Mouse (Mus musculus): Measurements from ENCODE around the gene Cmip. TPM values are rescaled to one million over a fixed set of nuclear protein-coding genes. Genes with fewer than 3 reads are reported as not detected.
A peak's percentile ranks its signal among the peaks of the same experiment; 100 is the strongest.

Cmip gene
- polyA plus RNA-seq, 1 experiment, result 31.0 TPM

- H3K27ac ChIP-seq (ENCODE audit: insufficient read depth, low read length), result no peak overlapping the region
- H3K4me1 ChIP-seq (ENCODE audit: control insufficient read depth, insufficient read depth, low read length), result no peaks in the 10 kb centered on the region
- no peak for TF ChIP-seq CTCF (IDR thresholded peaks at IDR 0.05; ENCODE audit: borderline replicate concordance, insufficient read depth, low read length)
- no peak for TF ChIP-seq POLR2A (IDR thresholded peaks at IDR 0.05; ENCODE audit: low read depth, low read length)
- H3K4me3 ChIP-seq (ENCODE audit: insufficient read depth, low read length), result no peak overlapping the region
Observed at GRCm38 (mm10) chr8:117318911-117319826, 62.3 kb downstream of the Cmip start.

- H3K4me1 ChIP-seq (ENCODE audit: control insufficient read depth, insufficient read depth, low read length), result no peaks in the 10 kb centered on the region
- H3K27ac ChIP-seq (ENCODE audit: insufficient read depth, low read length), result no peak overlapping the region
- no peak overlapping the region for H3K4me3 ChIP-seq (ENCODE audit: insufficient read depth, low read length)
- TF ChIP-seq POLR2A (IDR thresholded peaks at IDR 0.05; ENCODE audit: low read depth, low read length), result no peak
- no peak for TF ChIP-seq CTCF (IDR thresholded peaks at IDR 0.05; ENCODE audit: borderline replicate concordance, insufficient read depth, low read length)
Observed at GRCm38 (mm10) chr8:117320616-117321015, 63.8 kb downstream of the Cmip start.

GRCm38 (mm10) chr8:117321232-117321631, 64.4 kb downstream of the Cmip start:
- H3K4me3 ChIP-seq (ENCODE audit: insufficient read depth, low read length), result no peak overlapping the region
- H3K27ac ChIP-seq (ENCODE audit: insufficient read depth, low read length), result no peak overlapping the region
- TF ChIP-seq CTCF (IDR thresholded peaks at IDR 0.05; ENCODE audit: borderline replicate concordance, insufficient read depth, low read length) (no peak), POLR2A (IDR thresholded peaks at IDR 0.05; ENCODE audit: low read depth, low read length) (no peak)
- no peaks in the 10 kb centered on the region for H3K4me1 ChIP-seq (ENCODE audit: control insufficient read depth, insufficient read depth, low read length)

GRCm38 (mm10) chr8:117322021-117322420, 65.2 kb downstream of the Cmip start:
- no peak overlapping the region for H3K27ac ChIP-seq (ENCODE audit: insufficient read depth, low read length)
- TF ChIP-seq CTCF (IDR thresholded peaks at IDR 0.05; ENCODE audit: borderline replicate concordance, insufficient read depth, low read length) (no peak), POLR2A (IDR thresholded peaks at IDR 0.05; ENCODE audit: low read depth, low read length) (no peak)
- no peak overlapping the region for H3K4me3 ChIP-seq (ENCODE audit: insufficient read depth, low read length)
- H3K4me1 ChIP-seq (ENCODE audit: control insufficient read depth, insufficient read depth, low read length), result no peaks in the 10 kb centered on the region; the same call in 1 of the 2 replicates

- H3K4me3 ChIP-seq (ENCODE audit: insufficient read depth, low read length), result no peak overlapping the region
- no peak overlapping the region for H3K27ac ChIP-seq (ENCODE audit: insufficient read depth, low read length)
- TF ChIP-seq CTCF (IDR thresholded peaks at IDR 0.05; ENCODE audit: borderline replicate concordance, insufficient read depth, low read length) (no peak), POLR2A (IDR thresholded peaks at IDR 0.05; ENCODE audit: low read depth, low read length) (no peak)
- H3K4me1 ChIP-seq (ENCODE audit: control insufficient read depth, insufficient read depth, low read length), result no peaks in the 10 kb centered on the region; the same call in 1 of the 2 replicates
Observed at GRCm38 (mm10) chr8:117322715-117323310, 65.9 kb downstream of the Cmip start.

GRCm38 (mm10) chr8:117324821-117325220, 68.0 kb downstream of the Cmip start:
- no peak overlapping the region for H3K4me3 ChIP-seq (ENCODE audit: insufficient read depth, low read length)
- peaks cover 7% of the 10 kb centered on the region for H3K4me1 ChIP-seq (ENCODE audit: control insufficient read depth, insufficient read depth, low read length)
- TF ChIP-seq CTCF (IDR thresholded peaks at IDR 0.05; ENCODE audit: borderline replicate concordance, insufficient read depth, low read length) (no peak), POLR2A (IDR thresholded peaks at IDR 0.05; ENCODE audit: low read depth, low read length) (no peak)
- H3K27ac ChIP-seq (ENCODE audit: insufficient read depth, low read length), result no peak overlapping the region

- peaks cover 7% of the 10 kb centered on the region for H3K4me1 ChIP-seq (ENCODE audit: control insufficient read depth, insufficient read depth, low read length)
- no peak for TF ChIP-seq CTCF (IDR thresholded peaks at IDR 0.05; ENCODE audit: borderline replicate concordance, insufficient read depth, low read length)
- TF ChIP-seq POLR2A (IDR thresholded peaks at IDR 0.05; ENCODE audit: low read depth, low read length), result no peak
- no peak overlapping the region for H3K27ac ChIP-seq (ENCODE audit: insufficient read depth, low read length)
- no peak overlapping the region for H3K4me3 ChIP-seq (ENCODE audit: insufficient read depth, low read length)
Observed at GRCm38 (mm10) chr8:117326735-117327134, 69.9 kb downstream of the Cmip start.

- Histone ChIP-seq H3K27ac (ENCODE audit: insufficient read depth, low read length) (peak overlapping the region; percentile 5; the same call in 1 of the 2 replicates), H3K4me1 (ENCODE audit: control insufficient read depth, insufficient read depth, low read length) (peaks cover 9% of the 10 kb centered on the region), H3K4me3 (ENCODE audit: insufficient read depth, low read length) (no peak overlapping the region)
- TF ChIP-seq CTCF (IDR thresholded peaks at IDR 0.05; ENCODE audit: borderline replicate concordance, insufficient read depth, low read length) (no peak), POLR2A (IDR thresholded peaks at IDR 0.05; ENCODE audit: low read depth, low read length) (no peak)
Observed at GRCm38 (mm10) chr8:117327385-117327837, 70.5 kb downstream of the Cmip start.

- TF ChIP-seq CTCF (IDR thresholded peaks at IDR 0.05; ENCODE audit: borderline replicate concordance, insufficient read depth, low read length) (no peak), POLR2A (IDR thresholded peaks at IDR 0.05; ENCODE audit: low read depth, low read length) (no peak)
- Histone ChIP-seq H3K4me1 (ENCODE audit: control insufficient read depth, insufficient read depth, low read length) (peaks cover 16% of the 10 kb centered on the region), H3K27ac (ENCODE audit: insufficient read depth, low read length) (peak overlapping the region; percentile 62), H3K4me3 (ENCODE audit: insufficient read depth, low read length) (no peak overlapping the region)
Observed at GRCm38 (mm10) chr8:117328758-117329157, 71.9 kb downstream of the Cmip start.

- Histone ChIP-seq H3K4me1 (ENCODE audit: control insufficient read depth, insufficient read depth, low read length) (peaks cover 20% of the 10 kb centered on the region), H3K27ac (ENCODE audit: insufficient read depth, low read length) (peak overlapping the region; percentile 62)
Observed at GRCm38 (mm10) chr8:117329167-117329566, 72.3 kb downstream of the Cmip start.

More at GRCm38 (mm10) chr8:117329167-117329566, 72.3 kb downstream of the Cmip start:
- no peak for TF ChIP-seq POLR2A (IDR thresholded peaks at IDR 0.05; ENCODE audit: low read depth, low read length)
- no peak for TF ChIP-seq CTCF (IDR thresholded peaks at IDR 0.05; ENCODE audit: borderline replicate concordance, insufficient read depth, low read length)
- no peak overlapping the region for H3K4me3 ChIP-seq (ENCODE audit: insufficient read depth, low read length)
